Mouse (Mus musculus) embryo, embryonic 11.5 days (tissue): ENCODE measurements at regions not wholly inside any gene's neighbourhood (a gene's known extent, or its start where the extent isn't known, plus 50 kb on each side); places are given as distances from the start of the nearest gene placed in this dataset.
A peak's percentile ranks its signal among the peaks of the same experiment; 100 is the strongest.

Experiments
- DNase-seq: peaks from one replicate; pipeline ENCODE4 v3.0.0-alpha.2; 2012; ENCODE audit warnings: low read depth, low spot score

DNA sequence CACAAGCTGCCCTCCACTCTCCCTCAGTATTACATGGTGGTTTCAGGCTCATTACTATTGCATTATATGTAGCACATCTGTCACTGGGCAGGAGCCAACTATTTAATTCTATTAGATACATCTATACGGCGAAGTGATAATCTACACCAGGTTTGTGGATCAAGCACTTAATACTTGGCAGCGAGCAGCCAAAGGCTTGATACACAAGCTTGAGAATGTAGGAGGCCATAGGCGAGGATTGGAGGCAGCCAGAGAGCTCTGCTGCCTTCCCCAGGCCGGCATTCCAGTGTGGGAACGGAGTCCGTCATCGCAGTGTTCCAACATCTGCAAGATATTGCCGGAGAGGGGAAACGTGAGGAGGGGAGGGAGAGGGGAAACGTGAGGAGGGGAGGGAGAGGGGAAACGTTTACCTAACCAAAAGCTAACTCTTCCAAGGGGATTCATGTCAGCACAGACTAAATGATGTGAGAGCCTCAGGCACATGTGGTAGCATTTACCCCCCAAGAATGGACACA, 109.6 kb upstream of the Habp2 start:
- DNase-seq, result peak; percentile 44

DNA sequence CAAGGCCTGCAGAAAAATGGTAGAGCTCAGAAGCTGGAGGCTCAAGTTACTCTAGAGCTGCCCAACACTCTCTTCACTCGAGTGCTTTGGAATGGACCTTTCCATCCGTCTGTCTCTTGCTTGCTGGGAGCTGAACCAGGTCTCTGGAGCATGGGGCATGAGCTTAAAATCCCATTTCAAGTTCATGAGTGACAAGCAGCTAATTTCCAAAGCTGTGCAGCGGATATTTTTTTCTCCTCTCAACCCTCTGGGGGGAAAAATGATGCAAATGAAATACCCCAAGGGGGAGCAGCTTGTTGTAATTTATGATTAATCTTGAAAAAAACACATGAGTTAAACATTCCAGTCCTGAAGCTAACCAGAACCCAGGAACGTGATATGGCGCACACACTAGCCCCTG, 101.2 kb upstream of the Habp2 start:
- no peak for DNase-seq

DNA sequence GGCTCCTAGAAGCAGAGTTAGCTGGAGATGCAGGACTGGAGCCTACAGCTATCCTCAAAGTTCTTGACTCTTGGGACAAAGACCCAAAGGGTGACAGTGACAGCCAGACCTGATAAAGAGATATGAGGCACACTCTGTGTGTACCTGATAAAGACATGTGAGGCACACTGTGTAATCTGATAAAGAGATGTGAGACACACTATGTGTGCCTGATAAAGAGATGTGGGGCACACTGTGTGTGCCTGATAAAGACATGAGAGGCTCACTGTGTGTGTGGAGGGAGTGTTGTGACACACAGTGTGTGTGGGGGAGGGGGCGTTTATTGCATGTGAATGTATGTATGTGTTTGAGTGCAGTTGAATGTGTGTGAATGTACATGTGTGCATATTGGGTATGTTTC, 97.8 kb upstream of the Habp2 start:
- DNase-seq, result no peak

DNA sequence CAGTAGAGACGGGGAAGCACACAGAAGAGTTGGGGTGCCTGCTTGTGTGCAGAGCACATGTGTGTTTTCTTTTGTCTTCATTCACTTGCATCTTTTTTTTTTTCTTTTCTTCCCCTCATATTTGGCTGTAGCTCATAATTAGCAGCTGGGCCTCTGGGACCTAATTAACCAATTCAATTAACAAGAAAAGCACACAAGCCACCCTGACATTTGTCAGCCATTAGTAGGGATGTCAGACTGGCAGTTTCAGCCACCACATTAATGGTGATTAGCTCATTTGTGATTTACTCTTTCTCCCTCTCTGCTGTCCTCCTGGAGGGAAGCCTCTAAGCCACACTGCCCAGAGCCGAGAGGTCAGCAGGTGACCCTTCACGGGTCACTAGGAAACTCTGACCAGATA, 96.7 kb upstream of the Habp2 start:
- no peak for DNase-seq

DNA sequence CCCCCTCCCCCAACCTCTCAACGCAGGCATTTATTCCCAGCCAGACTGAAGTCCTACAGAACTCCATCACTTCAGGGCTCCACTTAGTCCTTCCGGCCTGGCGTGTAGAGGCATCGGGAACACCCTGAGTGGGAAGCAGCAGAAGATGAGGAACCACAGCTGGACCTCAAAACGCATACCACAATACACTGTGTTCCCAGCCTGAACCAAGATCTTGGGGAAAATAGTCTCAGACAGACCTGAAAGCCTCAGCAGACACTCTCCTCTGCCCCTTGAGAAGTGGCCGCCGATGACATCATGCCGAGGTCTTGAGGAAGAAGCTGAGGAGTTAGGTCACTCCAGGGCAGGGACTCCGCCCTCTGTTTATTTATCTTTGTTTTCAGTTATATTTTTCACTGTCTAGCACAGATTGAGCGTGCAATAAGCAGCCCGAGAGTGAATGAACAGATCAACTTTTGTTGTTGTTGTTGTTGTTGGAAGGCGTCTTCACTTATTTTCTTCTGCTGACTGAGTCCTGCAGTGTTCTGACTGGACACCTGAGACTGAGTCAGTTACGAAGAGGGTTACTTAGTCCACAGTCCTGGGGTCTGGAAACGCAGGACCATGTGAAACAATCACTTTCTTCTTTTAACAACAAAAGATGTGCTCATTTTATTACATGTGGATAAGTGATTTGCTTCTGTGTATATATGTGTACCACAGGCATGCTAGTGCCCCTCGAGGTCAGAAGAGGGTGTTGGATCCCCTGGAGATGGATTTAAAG, 88.3 kb upstream of the Habp2 start:
- DNase-seq, result no peak

DNA sequence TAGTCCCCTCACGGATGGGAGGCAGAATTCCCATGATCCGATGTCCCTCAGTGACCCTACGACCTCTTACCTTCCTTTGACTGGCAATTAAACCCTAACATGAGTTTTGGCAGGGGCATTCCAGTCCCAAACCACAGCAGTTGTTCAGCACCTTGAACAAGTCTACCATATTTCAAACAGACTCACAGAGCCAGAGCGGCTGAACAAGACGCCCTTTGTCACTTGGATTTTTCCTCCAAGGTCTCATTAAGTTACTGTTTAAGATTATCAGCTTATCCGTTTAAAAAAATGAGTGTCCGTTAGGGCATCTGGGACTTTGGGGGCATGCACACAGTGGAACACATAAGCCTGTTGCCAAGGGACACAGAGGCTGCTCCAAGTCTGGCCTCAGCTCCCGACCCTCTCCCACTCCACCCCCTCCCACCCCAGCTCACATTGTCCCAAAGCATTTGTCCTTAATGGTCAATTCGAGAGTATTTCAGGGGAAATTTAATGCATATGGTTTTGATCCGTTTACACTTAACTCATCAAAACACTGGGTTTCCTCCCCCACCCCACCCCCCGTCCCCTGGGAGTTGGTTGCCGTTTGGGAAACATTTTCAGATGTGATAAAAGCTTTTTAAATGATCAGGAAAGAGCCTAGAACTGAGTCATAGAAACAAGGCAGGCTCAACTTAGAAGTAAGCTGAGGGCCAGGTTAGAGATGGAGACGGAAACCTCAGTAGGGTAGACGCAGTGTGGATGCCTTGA, 87.4 kb upstream of the Habp2 start:
- no peak for DNase-seq

DNA sequence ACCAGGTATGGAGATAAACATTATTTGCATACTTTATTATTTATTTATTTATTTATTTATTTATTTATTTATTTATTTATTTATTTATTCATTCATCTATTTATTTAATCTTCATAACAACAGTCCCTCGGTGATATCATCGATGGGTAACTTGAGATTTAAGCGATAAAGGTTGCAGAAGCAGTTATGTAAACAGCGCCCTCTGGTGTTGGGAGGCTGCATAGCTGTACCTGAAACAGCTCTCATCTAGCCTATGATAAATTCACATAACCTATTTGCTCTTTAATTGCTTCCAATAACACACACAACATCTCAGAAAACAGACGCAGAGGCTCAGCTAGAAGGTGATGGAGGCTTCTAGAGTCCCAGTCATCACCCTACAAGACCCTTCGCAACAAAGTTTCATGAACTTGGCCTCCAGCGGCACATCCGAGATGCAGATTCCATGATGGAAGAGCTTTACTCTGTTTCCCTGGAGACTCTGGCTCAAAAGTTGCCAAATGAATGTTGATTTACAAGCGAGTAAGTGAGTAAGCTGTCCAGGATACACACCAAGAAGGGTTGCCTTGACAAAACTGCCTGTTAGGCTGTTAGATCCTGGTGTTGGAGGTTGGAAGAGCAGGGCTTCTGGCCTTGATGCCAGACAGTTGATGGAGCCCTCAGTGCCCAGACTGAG, 85.8 kb upstream of the Habp2 start:
- no peak for DNase-seq

DNA sequence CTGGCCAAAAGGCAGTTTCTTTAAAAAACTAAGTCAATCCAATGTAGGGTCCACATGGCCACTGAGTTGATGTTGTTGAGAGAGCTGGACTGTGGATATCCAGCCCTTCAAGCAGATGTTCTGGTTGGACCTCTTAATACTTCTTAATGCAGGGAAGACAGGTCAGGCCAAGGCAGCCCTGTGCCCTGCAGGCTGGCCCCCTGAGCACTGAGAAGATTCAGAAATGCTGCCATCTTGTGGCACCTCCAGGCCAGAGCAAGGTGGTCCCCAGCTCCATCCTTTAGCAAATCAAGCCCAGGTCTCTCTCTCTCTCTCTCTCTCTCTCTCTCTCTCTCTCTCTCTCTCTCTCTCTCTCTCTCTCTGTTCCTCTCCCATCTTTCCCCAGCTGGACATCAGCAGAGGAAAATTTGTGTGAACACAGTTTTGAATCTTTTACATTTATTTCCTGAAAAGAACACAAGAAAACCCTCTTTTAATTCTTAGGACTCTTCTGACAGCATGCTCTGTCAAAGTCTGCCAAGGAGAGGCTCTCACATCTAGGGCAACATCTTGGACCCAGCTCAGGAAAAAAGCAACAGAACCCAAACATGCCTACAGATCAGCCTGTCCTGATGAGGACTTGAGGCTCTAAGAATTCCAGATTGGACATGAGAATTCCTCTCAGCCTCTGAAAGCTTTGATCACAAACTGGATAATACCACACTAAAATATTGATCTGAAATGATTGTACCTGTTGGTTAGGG, 85.0 kb upstream of the Habp2 start:
- no peak for DNase-seq

DNA sequence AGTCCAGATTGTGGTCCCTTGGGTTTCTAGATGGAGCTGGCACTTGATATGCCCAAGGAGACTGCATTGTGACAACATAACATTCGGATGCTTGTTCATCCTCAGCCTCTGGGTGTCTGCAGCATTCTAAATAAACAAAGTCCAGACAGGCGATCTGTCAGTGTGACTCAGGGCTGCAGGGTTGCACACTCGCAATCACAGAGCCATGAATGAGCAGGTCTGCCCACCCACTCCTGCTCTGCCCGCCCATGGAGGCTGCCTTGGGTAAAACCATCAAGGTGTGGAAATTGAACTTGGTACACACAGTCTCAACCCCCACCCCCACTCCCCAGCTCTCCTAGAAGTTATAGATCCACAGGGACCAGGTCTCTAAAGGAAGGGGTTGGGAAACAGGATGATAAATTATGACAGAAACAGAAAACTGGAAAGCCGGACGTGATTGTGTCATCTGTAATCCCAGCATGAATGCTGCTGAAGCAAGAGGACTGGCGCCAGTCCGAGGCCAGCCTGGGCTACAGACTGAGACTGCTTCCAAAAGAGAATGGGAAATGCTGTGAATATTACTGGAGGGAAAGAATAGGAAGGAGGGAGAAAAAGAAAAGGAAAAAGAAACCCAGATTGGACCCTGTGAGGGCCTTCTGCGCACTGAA, 84.3 kb upstream of the Habp2 start:
- DNase-seq, result no peak

DNA sequence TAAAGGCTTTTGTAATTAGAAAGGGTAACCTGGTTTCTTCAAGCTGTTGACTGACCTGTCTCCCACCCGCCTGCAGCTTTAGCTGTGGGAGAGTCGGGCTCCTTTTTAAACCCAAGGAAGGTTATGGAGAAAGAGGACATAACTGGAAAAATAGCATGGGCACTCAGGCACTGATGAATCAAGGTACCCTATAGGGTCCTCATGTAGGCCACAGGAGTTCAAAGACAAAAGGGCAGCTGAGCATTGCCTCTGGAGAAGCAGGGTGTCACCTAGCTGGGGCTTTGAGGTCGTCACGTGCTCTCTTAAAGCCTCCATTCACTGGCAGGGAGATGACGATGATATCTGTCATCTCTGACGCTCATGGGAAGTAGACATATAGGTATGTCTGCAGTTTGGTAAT, 68.4 kb upstream of the Habp2 start:
- DNase-seq, result no peak

DNA sequence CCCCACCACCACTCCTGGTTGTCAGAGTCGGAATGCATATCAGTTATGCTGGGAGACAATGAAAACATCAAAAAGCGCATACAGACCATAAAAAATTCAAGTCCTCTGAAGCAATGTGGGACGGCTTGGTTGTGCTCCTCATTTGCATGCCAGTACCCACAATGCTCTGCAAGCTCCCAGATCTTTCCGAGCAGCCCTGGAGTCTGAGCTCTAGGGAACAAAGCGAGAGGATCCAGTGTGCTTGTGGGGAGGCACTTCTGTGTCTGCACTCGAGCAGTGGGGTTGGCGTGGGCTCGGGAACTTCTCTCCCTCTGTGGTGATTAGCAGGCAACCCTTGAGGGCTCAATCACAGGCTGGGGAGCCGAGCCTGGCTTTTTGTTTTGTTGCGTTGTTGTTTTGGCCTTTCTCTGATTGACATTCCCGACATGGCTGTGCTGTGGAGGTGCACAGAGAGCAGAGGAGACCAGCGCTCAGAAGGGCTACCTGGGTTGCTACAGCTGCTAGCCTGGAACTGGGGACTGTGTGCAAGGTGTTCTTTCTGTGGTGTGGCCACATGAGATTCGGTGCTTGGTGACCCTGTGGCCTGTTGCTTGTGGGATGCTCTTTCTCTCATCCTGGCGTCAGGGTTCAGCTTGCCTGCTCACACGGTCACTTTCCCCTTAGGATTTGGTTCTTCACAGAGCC, 66.1 kb upstream of the Habp2 start:
- no peak for DNase-seq

DNA sequence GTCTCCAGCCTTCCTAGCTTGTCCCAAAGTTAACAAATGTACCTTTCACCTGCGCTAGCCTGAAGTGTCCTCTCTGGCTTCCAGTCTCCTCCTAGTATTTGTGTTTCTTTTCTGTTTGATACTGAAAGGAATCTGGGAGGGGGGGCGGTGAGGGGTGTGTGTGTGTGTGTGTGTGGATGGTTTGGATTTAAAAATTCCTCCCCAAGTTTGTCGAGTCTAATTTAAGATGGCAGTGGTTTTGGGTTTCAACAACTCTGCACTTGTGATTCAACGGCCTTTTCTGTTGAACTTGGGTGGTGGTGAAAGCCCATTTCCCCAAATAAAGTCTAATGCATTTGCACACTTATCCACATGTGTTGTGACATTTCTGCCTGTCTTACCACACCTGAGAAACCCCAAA, 64.4 kb upstream of the Habp2 start:
- no peak for DNase-seq

DNA sequence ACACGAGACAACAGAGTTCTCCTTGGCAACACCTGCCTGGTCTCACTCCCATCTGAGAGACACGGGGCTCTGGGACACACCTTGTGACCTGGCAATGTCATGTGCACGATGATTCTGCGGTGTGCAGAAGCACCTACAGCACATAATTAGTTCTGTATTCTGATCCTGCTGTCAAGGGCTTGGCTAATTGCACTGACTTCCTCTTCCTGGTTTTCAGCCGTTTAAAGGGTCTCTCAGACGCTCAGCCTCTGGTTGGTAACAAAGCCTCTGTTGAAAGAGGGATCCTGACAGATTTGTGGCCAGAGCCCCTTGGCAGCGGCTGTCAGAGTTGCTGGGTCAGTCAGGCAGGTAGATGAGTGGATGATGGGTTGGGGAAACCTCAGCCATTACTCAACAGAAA, 61.9 kb upstream of the Habp2 start:
- no peak for DNase-seq

DNA sequence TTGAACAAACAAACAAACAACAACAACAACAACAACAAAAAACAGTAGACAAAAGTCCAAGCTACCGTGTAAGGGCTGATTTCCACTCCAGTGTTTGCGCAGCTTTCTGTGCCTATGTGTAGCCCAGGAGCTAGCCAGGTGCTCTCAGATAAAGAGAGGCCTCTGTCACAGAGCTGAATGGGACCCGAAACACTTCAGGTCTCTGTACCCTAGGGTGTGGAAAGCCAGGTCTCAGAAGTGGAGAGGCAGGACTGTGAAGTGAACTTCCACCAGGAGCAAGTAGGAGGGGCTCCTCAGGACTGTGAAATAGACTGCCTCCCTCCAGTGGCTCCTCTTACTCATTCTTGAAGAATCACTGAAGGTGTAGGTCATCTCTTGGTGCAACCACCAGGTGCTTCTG, 61.4 kb upstream of the Habp2 start:
- no peak for DNase-seq

DNA sequence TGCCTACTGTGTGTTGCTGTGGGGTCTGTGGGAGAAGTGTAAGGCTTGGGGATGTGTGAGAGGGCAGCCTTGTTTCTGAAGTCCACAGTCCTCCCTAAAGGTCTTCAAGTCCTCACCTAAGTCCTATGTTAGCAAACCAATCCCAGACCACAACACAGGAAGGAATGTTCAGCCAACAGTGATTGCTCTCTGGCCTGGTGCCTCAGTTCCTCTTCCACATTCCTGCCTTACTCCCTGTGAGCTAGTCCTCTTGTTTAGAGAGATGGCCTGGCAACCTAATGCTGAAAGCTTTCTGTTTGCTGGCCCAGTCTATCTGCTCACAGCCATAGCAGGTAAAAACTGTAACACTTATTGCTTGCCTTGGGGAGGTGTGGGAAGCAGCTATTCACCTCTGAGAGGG, 58.4 kb upstream of the Habp2 start:
- no peak for DNase-seq

DNA sequence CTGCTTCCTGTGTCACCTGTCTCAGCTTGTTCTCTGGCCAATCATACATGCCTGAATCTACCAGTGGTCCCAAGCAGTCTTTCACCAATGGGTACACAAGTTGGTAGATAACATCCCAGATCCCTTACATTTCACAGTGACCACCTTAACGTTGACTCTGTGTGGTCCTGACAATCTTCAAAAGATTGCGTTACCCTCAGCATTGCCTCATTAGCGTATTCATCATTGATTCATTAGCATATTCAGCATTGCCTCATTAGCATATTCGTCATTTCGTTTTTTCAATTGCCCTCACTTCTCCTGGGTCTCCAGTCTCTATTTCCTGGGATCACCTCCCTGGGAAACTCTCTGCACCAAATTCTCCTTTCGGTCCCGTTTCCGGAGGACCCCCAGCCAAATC, 55.5 kb upstream of the Habp2 start:
- no peak for DNase-seq

DNA sequence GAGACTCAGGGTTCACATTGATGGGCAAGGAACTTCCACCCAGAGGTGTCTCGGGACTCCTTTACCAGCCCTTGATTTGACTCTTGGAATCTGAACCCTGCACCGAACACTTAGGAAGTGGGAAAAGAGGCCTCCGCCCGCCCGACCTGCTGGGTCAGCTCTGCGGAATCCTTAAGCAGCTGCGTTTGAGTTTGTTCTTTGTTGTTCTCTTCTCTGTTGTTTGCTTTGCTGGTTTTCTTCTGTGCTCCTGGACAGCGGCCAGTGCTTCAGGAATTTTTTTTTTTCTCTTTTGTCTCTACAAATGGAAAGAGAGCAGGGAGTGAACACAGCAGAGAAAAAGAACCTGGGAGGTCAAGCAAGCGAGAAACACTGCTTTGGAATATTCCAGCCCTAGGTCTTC, 55.1 kb upstream of the Habp2 start:
- no peak for DNase-seq

DNA sequence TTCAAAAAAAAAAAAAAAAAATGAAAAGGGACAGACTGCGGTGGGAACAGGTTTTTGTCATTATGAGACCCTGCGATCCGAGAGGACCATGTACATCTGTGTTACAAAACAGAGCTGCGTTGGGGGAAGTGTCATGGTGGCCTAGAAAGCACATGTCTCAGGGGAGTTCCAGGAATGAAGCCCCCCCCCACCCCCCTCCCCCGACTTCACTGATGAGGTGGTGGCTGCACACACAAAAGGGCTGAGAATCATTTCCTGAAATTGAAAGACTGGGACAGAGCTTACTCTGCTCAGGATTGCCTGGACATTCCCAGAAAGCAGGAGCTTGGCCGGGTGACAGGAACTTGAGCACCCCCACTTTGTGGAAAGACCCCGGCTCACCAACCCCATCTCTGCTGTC, 54.7 kb upstream of the Habp2 start:
- DNase-seq, result no peak

DNA sequence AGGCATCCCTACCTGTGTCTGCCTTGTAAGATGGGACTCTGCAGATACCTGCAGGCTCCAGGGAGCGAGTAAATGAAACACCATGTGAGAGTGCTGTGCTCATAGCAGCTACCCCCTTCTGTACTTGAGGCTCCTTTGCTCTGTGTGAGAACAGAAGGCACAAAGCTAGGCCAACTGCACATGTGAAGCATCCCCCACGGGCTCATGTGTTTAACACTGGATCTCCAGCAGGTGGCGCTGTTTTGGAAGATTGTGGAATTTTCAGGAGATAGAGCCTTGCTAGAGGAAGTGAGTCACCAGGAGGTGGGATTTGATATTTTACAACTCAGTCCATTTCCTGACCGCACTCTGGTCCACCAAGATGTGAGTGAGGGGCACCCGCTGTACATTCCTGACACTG, 54.0 kb upstream of the Habp2 start:
- DNase-seq, result no peak

DNA sequence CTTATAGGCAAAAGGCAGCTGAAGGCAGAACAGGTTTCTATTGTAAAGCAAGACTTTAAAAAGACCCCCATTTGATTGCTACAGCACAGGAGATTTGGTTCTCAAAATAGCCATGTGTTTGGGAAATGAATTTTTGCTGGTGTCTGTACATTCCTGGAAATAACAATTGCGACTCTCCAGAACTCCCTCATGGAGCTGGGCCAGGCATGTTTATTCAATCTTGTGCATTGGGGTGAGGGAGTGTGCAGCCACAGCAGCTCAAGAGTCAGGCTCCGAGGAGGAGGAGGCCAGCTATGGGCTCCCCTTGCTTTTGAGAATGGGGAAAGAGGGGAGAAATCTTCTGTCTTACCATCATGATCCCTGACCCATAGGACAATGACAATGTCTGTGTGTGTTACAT, 51.9 kb upstream of the Habp2 start:
- no peak for DNase-seq
